Mouse (Mus musculus): ENCODE measurements around the gene Mpv17l2.

- no peak for TF ChIP-seq CTCF (conservative IDR thresholded peaks at IDR 0.05; ENCODE audit: low read length)
- TF ChIP-seq POU5F1 (IDR thresholded peaks at IDR 0.05; ENCODE audit: borderline replicate concordance, low read length) = no peak
Measured at GRCm38 (mm10) chr8:70795370-70795769, 34.6 kb upstream of the Mpv17l2 start.

Measured in E14TG2a.4 (cell line).